Mouse (Mus musculus): ENCODE data around the gene Snd1.

Snd1 gene

DNA sequence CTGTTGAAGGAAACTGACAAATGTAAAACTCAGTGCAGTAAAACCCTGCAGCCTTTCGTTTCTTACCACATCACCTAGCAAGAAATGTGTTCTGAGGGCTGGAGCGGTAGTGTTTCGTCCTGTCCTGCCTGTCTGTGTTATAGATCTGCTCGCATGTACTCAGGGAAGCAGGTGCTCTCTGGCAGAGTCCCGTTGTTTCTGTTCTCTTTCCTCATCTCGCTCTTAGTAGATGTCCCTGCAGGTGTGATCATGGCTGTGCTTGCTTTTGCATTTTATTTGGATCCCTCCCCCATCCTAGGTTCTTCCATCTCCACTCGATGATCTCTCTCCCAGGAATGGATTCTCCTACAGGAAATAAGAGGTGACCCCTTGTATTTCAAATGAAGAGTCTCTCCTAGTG, 80.5 kb downstream of the Snd1 start:
- peaks cover 72% of the 10 kb centered on the region for H3K36me3 ChIP-seq (ENCODE audit: insufficient read depth, low read length)
- TF ChIP-seq NANOG (IDR thresholded peaks at IDR 0.05; ENCODE audit: borderline replicate concordance, low read length) (no peak), CTCF (conservative IDR thresholded peaks at IDR 0.05; ENCODE audit: low read length) (no peak), POU5F1 (IDR thresholded peaks at IDR 0.05; ENCODE audit: borderline replicate concordance, low read length) (no peak)
- no peaks in the 10 kb centered on the region for H3K27me3 ChIP-seq (ENCODE audit: insufficient read depth, low read length)
- no peaks in the 10 kb centered on the region for H3K9me3 ChIP-seq (ENCODE audit: low read length)
- H3K4me3 ChIP-seq (replicated peaks; ENCODE audit: low read length): no peak overlapping the region
- H3K4me1 ChIP-seq (replicated peaks; ENCODE audit: low read depth, low read length): peaks cover 67% of the 10 kb centered on the region

DNA sequence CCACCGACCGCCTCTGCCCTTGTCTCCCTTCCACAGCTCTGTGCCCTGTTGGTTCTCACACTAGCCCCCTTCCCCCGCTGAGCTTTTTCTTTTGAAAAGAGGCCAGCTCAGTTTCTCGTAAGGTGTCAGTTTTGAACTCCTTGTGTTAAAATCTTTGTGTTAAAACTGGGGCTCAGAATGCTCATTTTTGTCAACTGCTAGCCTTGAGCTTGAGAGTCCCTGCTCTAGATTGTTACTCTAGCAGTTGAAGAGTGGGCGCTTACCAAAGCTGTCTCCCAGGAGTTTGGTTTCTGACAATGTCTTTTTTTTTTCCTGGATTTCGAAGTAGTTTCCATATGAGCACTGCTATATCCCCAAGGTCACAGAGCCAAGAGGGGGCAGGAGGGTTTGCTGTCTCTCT, 82.8 kb downstream of the Snd1 start:
- no peaks in the 10 kb centered on the region for H3K9me3 ChIP-seq (ENCODE audit: low read length)
- no peaks in the 10 kb centered on the region for H3K27me3 ChIP-seq (ENCODE audit: insufficient read depth, low read length)
- TF ChIP-seq NANOG (IDR thresholded peaks at IDR 0.05; ENCODE audit: borderline replicate concordance, low read length): no peak
- no peak for TF ChIP-seq POU5F1 (IDR thresholded peaks at IDR 0.05; ENCODE audit: borderline replicate concordance, low read length)
- no peak for TF ChIP-seq CTCF (conservative IDR thresholded peaks at IDR 0.05; ENCODE audit: low read length)
- peaks cover 73% of the 10 kb centered on the region for H3K36me3 ChIP-seq (ENCODE audit: insufficient read depth, low read length)
- peaks cover 72% of the 10 kb centered on the region for H3K4me1 ChIP-seq (replicated peaks; ENCODE audit: low read depth, low read length)
- H3K4me3 ChIP-seq (replicated peaks; ENCODE audit: low read length): no peak overlapping the region

DNA sequence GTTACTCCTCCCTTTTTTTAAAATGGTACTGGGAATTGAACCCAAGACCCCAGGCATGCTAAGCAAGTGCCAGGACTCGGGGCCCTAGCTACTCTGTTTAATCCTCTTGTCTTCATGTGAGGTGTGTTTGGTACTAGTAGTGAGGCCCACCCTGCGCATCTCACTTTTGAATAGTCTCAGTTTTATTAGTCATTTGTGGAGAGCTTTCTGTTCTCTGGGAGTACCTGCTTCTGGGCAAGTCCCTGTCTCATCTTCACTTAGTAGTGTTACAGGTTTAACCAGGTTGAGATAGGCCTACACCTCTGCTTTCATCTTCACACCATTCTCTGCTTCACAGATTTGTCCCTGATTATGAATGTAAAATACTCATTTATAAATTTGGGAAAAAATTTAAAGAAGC, 84.5 kb downstream of the Snd1 start:
- TF ChIP-seq POU5F1 (IDR thresholded peaks at IDR 0.05; ENCODE audit: borderline replicate concordance, low read length): no peak
- no peak for TF ChIP-seq NANOG (IDR thresholded peaks at IDR 0.05; ENCODE audit: borderline replicate concordance, low read length)
- TF ChIP-seq CTCF (conservative IDR thresholded peaks at IDR 0.05; ENCODE audit: low read length): no peak
- Histone ChIP-seq H3K4me3 (replicated peaks; ENCODE audit: low read length) (no peak overlapping the region), H3K36me3 (ENCODE audit: insufficient read depth, low read length) (peaks cover 64% of the 10 kb centered on the region), H3K27me3 (ENCODE audit: insufficient read depth, low read length) (no peaks in the 10 kb centered on the region), H3K9me3 (ENCODE audit: low read length) (no peaks in the 10 kb centered on the region), H3K4me1 (replicated peaks; ENCODE audit: low read depth, low read length) (peaks cover 70% of the 10 kb centered on the region)

DNA sequence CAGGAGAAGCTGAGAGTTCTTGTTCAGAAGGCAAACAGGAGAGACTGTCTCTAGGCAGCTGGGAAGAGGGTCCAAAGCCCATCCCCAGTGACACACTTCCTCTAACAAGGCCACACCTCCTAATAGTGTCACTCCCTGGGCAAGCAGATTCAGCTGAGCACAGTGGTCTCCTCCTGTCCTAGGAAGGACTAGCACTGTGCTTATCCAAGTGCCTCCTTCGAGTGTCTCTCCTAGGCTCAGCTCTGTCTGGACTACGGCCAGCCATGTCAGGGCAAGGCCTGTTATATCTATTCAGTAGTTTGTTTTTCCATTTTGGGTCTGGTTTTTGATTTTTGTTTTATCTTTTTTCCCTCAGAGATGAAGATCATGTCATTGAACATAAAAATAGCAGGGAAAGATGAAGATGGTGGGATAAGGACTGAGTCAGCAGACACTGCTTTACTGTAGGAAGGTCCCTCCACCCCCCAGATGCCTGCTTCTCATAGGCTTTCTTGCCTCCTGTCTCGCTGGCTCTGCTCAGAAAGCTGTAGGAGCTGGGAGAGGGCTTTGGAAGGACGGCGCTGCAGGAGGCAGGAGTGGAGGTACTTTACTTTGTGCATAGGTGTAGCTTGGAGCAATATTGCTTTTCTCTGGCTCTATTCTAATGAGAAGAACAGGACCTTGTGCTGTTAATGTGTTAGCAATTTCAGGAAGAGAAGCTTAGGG, 86.5 kb downstream of the Snd1 start:
- peaks cover 58% of the 10 kb centered on the region for H3K36me3 ChIP-seq (ENCODE audit: insufficient read depth, low read length)
- H3K4me3 ChIP-seq (replicated peaks; ENCODE audit: low read length): no peak overlapping the region
- peaks cover 50% of the 10 kb centered on the region for H3K4me1 ChIP-seq (replicated peaks; ENCODE audit: low read depth, low read length)
- H3K27me3 ChIP-seq (ENCODE audit: insufficient read depth, low read length): no peaks in the 10 kb centered on the region
- TF ChIP-seq NANOG (IDR thresholded peaks at IDR 0.05; ENCODE audit: borderline replicate concordance, low read length): no peak
- TF ChIP-seq POU5F1 (IDR thresholded peaks at IDR 0.05; ENCODE audit: borderline replicate concordance, low read length): no peak
- TF ChIP-seq CTCF (conservative IDR thresholded peaks at IDR 0.05; ENCODE audit: low read length): no peak
- no peaks in the 10 kb centered on the region for H3K9me3 ChIP-seq (ENCODE audit: low read length)

DNA sequence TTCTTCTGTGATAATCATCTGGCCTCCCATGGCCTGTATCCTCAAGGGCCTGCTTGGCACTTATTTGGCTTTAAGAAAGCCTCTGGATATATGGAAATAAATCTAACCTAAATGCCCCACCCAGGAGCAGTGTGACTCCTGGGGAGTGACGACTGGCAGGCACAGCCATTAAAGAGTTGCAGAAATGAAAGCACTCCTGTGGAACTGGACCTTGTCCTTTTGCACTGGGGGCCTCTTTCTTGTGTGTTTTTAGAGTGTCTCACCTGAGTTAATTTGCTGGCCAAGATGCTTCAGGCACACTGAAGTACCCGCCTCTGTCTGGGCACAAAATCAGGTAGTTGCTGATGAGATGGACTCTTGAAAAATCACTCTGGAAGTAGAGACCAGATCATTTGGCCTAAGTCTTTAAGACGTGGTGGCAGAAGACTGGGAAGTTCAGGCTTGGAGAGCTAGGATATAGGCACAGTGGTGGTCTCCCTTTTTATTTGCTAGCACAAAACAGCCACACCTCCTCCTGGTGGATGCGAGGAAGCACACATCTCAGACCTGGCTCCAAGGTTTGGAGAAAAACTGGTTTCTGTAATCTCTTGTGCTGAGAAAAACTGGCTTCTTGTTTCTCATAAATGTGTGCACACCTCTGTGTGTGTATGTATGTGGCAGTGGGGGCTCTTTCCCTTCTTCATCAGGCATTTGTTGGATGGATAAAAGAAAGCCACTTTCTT, 87.5 kb downstream of the Snd1 start:
- Histone ChIP-seq H3K9me3 (ENCODE audit: low read length) (no peaks in the 10 kb centered on the region), H3K4me1 (replicated peaks; ENCODE audit: low read depth, low read length) (peaks cover 40% of the 10 kb centered on the region), H3K27me3 (ENCODE audit: insufficient read depth, low read length) (no peaks in the 10 kb centered on the region), H3K4me3 (replicated peaks; ENCODE audit: low read length) (no peak overlapping the region), H3K36me3 (ENCODE audit: insufficient read depth, low read length) (peaks cover 61% of the 10 kb centered on the region)
- TF ChIP-seq CTCF (conservative IDR thresholded peaks at IDR 0.05; ENCODE audit: low read length) (no peak), NANOG (IDR thresholded peaks at IDR 0.05; ENCODE audit: borderline replicate concordance, low read length) (no peak), POU5F1 (IDR thresholded peaks at IDR 0.05; ENCODE audit: borderline replicate concordance, low read length) (no peak)

DNA sequence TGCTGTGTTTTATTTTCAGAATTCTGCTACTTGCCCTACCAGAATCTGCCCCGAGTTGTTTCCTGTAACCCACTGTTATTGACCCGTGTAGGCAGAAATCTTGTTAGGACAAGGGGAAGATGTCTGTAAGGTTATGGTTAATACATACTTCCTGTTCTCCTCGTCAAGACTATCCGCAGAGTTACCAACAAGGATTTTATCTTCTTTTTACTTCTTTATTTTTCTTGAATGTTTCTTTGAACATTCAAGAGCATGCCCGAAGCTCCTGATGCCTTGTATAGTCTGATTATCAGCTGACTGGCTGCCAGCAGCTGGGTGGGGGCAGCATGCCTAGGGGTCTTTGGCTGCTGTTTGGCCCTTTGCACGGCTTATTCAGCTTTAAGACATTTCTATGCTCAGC, 93.0 kb downstream of the Snd1 start:
- Histone ChIP-seq H3K27me3 (ENCODE audit: insufficient read depth, low read length) (no peaks in the 10 kb centered on the region), H3K4me3 (replicated peaks; ENCODE audit: low read length) (no peak overlapping the region), H3K9me3 (ENCODE audit: low read length) (no peaks in the 10 kb centered on the region), H3K36me3 (ENCODE audit: insufficient read depth, low read length) (peaks cover 28% of the 10 kb centered on the region), H3K4me1 (replicated peaks; ENCODE audit: low read depth, low read length) (peaks cover 11% of the 10 kb centered on the region; the same call in 1 of the 2 replicates)
- no peak for TF ChIP-seq POU5F1 (IDR thresholded peaks at IDR 0.05; ENCODE audit: borderline replicate concordance, low read length)
- TF ChIP-seq NANOG (IDR thresholded peaks at IDR 0.05; ENCODE audit: borderline replicate concordance, low read length): no peak
- TF ChIP-seq CTCF (conservative IDR thresholded peaks at IDR 0.05; ENCODE audit: low read length): no peak

DNA sequence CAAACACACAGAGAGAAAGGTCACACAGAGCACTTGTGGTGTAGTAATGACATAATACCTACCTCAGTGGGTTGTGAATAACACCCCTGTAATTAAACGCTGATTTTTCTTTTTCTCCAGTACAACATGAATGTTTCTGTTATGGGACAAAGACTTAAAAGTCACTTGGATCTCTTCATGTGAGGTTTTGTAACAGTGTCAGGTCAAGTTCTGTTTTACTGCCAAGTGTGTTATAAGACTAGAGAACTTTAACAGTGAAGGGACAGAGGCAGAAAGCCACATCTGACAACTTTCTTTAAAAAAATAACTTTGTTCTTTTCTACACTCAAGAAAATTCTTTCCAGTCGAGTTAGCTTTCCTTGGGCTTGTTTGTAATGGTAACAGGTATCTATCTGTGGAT, 97.0 kb downstream of the Snd1 start:
- TF ChIP-seq POU5F1 (IDR thresholded peaks at IDR 0.05; ENCODE audit: borderline replicate concordance, low read length): no peak
- no peak for TF ChIP-seq CTCF (conservative IDR thresholded peaks at IDR 0.05; ENCODE audit: low read length)
- Histone ChIP-seq H3K4me1 (replicated peaks; ENCODE audit: low read depth, low read length) (peaks cover 8% of the 10 kb centered on the region; the same call in 1 of the 2 replicates), H3K4me3 (replicated peaks; ENCODE audit: low read length) (no peak overlapping the region), H3K36me3 (ENCODE audit: insufficient read depth, low read length) (peaks cover 30% of the 10 kb centered on the region), H3K27me3 (ENCODE audit: insufficient read depth, low read length) (no peaks in the 10 kb centered on the region), H3K9me3 (ENCODE audit: low read length) (no peaks in the 10 kb centered on the region)

DNA sequence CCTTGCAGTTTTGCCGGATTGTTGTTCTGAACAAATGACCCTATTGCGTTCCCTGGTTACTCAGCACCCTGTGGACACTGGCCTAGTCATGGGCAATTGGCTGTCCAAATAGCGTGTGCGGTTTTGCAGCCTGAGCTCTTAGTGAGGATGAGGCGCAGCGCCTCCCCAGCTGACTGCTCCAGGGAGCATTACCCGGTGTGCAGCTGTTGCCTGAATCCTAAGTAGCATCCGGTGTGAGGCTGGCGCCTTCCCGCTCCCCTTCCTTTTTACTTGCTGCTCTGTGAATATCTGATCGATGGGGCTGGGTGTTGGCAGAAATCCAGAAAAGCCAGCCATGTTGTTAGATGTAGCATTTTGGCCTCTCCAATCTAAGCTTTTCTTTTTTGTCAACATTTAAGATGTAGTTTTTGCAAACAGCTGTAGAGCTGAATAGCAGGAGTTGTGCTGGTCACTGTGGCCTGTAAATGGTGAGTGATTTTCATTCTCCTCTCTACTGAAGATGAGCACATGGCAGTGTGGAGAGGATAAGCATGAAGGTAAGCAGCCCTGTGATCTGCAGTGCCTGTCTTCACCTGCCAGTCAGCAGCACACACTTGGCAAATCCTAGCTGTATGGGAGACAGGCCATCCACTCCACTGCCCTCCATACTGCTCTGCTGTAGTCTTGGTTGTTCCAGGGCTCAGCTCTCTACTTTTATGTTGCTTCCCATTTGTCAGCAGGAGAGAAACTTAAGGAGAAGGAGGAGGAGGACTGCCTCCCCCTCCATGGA, 98.2 kb downstream of the Snd1 start:
- Histone ChIP-seq H3K36me3 (ENCODE audit: insufficient read depth, low read length) (peaks cover 22% of the 10 kb centered on the region), H3K27me3 (ENCODE audit: insufficient read depth, low read length) (no peaks in the 10 kb centered on the region), H3K9me3 (ENCODE audit: low read length) (no peaks in the 10 kb centered on the region), H3K4me3 (replicated peaks; ENCODE audit: low read length) (no peak overlapping the region), H3K4me1 (replicated peaks; ENCODE audit: low read depth, low read length) (peaks cover 7% of the 10 kb centered on the region; the same call in 1 of the 2 replicates)
- TF ChIP-seq NANOG (IDR thresholded peaks at IDR 0.05; ENCODE audit: borderline replicate concordance, low read length) (no peak), CTCF (conservative IDR thresholded peaks at IDR 0.05; ENCODE audit: low read length) (no peak), POU5F1 (IDR thresholded peaks at IDR 0.05; ENCODE audit: borderline replicate concordance, low read length) (no peak)

All from E14TG2a.4 (cell line).